Mouse (Mus musculus) testis, adult 2 months (tissue): ENCODE data around the gene Atic.

Experiments used
- CTCF ChIP-seq: fragments of 200-500 bp; IDR thresholded peaks from 2 replicates; pipeline ENCODE4 v1.5.1; 2012; ENCODE audit warnings: low read depth, mild to moderate bottlenecking, inconsistent platforms, low read length, moderate library complexity; ENCODE audit not compliant: control insufficient read depth, insufficient read depth, insufficient replicate concordance
- POLR2A ChIP-seq: fragments of 200-500 bp; IDR thresholded peaks from 2 replicates; pipeline ENCODE4 v1.6.1; 2012; ENCODE audit warnings: low read depth, mild to moderate bottlenecking, inconsistent platforms, low read length, moderate library complexity; ENCODE audit not compliant: control insufficient read depth

GRCm38 (mm10) chr1:71609916-71610315, 53.0 kb downstream of the Atic start:
- TF ChIP-seq CTCF (no peak), POLR2A (no peak)
